Mouse (Mus musculus) lung, postnatal 0 days (tissue): ENCODE results near the gene B4galnt4.

Source experiments
- CTCF ChIP-seq: IDR thresholded peaks from 2 replicates; pipeline ENCODE4 v1.5.1; 2016; ENCODE audit warnings: antibody characterized with exemption, mild to moderate bottlenecking
- EP300 ChIP-seq: IDR thresholded peaks from 2 replicates; pipeline ENCODE4 v1.6.1; 2016; ENCODE audit warnings: antibody characterized with exemption, mild to moderate bottlenecking, control low read depth

- no peak for TF ChIP-seq EP300
- no peak for TF ChIP-seq CTCF
Measured at GRCm38 (mm10) chr7:141057541-141057940, 3.4 kb upstream of the B4galnt4 start.
